Mouse (Mus musculus): ENCODE measurements around the gene Gm156. TPM values are rescaled to one million over a fixed set of nuclear protein-coding genes. Genes with fewer than 3 reads are reported as not detected.

Gm156 gene
- polyA plus RNA-seq, 1 experiment from 2014 or later: not detected

DNA sequence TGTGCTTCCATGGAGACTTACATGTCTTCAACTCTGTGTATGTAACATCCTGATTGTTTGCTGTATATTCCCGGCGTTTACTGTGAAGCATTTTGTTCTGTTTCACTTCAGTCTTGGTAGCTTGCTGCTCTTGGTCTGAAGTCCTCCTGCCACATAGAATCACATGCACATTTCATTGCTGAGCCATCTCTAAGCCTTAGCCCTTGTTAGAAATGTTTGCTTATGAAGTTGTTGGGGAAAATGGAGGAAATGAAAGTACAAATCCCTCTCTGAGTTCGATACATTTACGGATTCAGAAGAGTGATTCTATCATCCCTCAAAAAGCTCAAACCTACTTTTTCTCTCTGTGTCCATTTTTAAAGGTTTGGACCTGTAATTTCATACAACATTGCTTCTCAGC is 67.0 kb downstream of the Gm156 start, which contains the start of gene Klri1:
TSS of gene Klri1 (minus strand) at position 101 of the 400 bp plus-strand sequence.
- ChIA-PET CTCF (no interaction called here), POLR2A (no interaction called here)
- no peaks in the 10 kb centered on the region for H3K27me3 ChIP-seq
- no peak for TF ChIP-seq CTCF (IDR thresholded peaks at IDR 0.05)
- in situ Hi-C loops (cut with MboI; ENCODE audit: low pct_unique_long_range_greater_than_20kb): no loop called here
- no peak for DNase-seq (ENCODE audit: low read depth, low spot score)
- no peak for ATAC-seq

Other genes starting within 250 kb of the Gm156 start
- gene Klre1, start 206.4 kb downstream of the Gm156 start, polyA plus RNA-seq (2021): not detected
- not detected for gene Klrd1, start 192.5 kb downstream of the Gm156 start, polyA plus RNA-seq (2021)
- gene Klrk1, start 160.4 kb downstream of the Gm156 start, polyA plus RNA-seq (2021): not detected
- gene Klrc3, start 140.9 kb downstream of the Gm156 start, polyA plus RNA-seq (2021): not detected
- gene Klrc2, start 123.6 kb downstream of the Gm156 start, polyA plus RNA-seq (2021): not detected
- gene Klrc1, start 105.3 kb downstream of the Gm156 start, polyA plus RNA-seq (2021): not detected
- gene Klri1, start 67.1 kb downstream of the Gm156 start, polyA plus RNA-seq (2021): not detected
- not detected for gene Klri2, start 43.8 kb downstream of the Gm156 start, polyA plus RNA-seq (2021)
- not detected for gene Gm17631, start 78.4 kb upstream of the Gm156 start, polyA plus RNA-seq (2021)
- not detected for gene Klra17, start 92.4 kb upstream of the Gm156 start, polyA plus RNA-seq (2021)
- not detected for gene Klra5, start 133.4 kb upstream of the Gm156 start, polyA plus RNA-seq (2021)
- gene Klra6, start 242.7 kb upstream of the Gm156 start, polyA plus RNA-seq (2021): not detected